Mouse (Mus musculus) ZHBTc4 (cell line): ENCODE results near the gene Gins1.

ENCODE experiments used
- DNase-seq: peaks from one replicate; pipeline ENCODE4 v3.0.0-alpha.2; 2011; ENCODE audit warnings: low read depth, low spot score

Gene Gins1

GRCm38 (mm10) chr2:150955859-150956258 is 50.7 kb downstream of the Gins1 start:
- no peak for DNase-seq

- DNase-seq: no peak
These were observed 54.3 kb downstream of the Gins1 start for GRCm38 (mm10) chr2:150959521-150959920.

GRCm38 (mm10) chr2:150963246-150963645 is 58.0 kb downstream of the Gins1 start:
- DNase-seq: no peak

GRCm38 (mm10) chr2:150964641-150965040 is 59.4 kb downstream of the Gins1 start:
- DNase-seq: no peak

GRCm38 (mm10) chr2:150965951-150966350 is 60.8 kb downstream of the Gins1 start:
- DNase-seq: no peak

- DNase-seq: no peak
These were observed 62.3 kb downstream of the Gins1 start for GRCm38 (mm10) chr2:150967491-150967890.

GRCm38 (mm10) chr2:150969231-150969630 is 64.0 kb downstream of the Gins1 start:
- no peak for DNase-seq

- peak; percentile 72 for DNase-seq
These were observed 66.7 kb downstream of the Gins1 start for GRCm38 (mm10) chr2:150971856-150972255.

GRCm38 (mm10) chr2:150972681-150973080 is 67.5 kb downstream of the Gins1 start:
- peak; percentile 47 for DNase-seq

GRCm38 (mm10) chr2:150973401-150974115 is 68.4 kb downstream of the Gins1 start:
- no peak for DNase-seq

- no peak for DNase-seq
These were observed 71.7 kb downstream of the Gins1 start for GRCm38 (mm10) chr2:150976871-150977270.

GRCm38 (mm10) chr2:150977676-150978075 is 72.5 kb downstream of the Gins1 start:
- no peak for DNase-seq

GRCm38 (mm10) chr2:150978791-150979190 is 73.6 kb downstream of the Gins1 start:
- DNase-seq: no peak

- DNase-seq: no peak
These were observed 74.8 kb downstream of the Gins1 start for GRCm38 (mm10) chr2:150979861-150980620.
